Mouse (Mus musculus): ENCODE measurements at regions not wholly inside any gene's neighbourhood (a gene's known extent, or its start where the extent isn't known, plus 50 kb on each side); places are given as distances from the start of the nearest gene placed in this dataset.
"Not testable (repeated sequence)": the region's sequence is repeated elsewhere in the genome, so short reads cannot be mapped to it uniquely, and the experiment has no call there.

- no peak for DNase-seq
Observed at GRCm38 (mm10) chr4:114296380-114296779, 110.1 kb upstream of the Trabd2b start.

- DNase-seq, result not testable (repeated sequence)
Observed at GRCm38 (mm10) chr4:114298517-114298916, 108.0 kb upstream of the Trabd2b start.

- peak; percentile 80 for DNase-seq
Observed at GRCm38 (mm10) chr4:114300390-114301012, 106.0 kb upstream of the Trabd2b start.

- DNase-seq, result peak; percentile 43
Observed at GRCm38 (mm10) chr4:114304654-114305053, 101.9 kb upstream of the Trabd2b start.

- DNase-seq, result peak; percentile 71
Observed at GRCm38 (mm10) chr4:114307491-114307890, 99.0 kb upstream of the Trabd2b start.

GRCm38 (mm10) chr4:114308518-114308917 is 98.0 kb upstream of the Trabd2b start:
- peak; percentile 77 for DNase-seq

- DNase-seq, result peak; percentile 85
Observed at GRCm38 (mm10) chr4:114315051-114315450, 91.5 kb upstream of the Trabd2b start.

GRCm38 (mm10) chr4:114315556-114315955 is 91.0 kb upstream of the Trabd2b start:
- peak; percentile 66 for DNase-seq

- DNase-seq, result peak; percentile 74
Observed at GRCm38 (mm10) chr4:114317076-114317475, 89.4 kb upstream of the Trabd2b start.

- DNase-seq, result no peak
Observed at GRCm38 (mm10) chr4:114320076-114320475, 86.4 kb upstream of the Trabd2b start.

- peak; percentile 42 for DNase-seq
Observed at GRCm38 (mm10) chr4:114321516-114322339, 84.8 kb upstream of the Trabd2b start.

- DNase-seq, result no peak
Observed at GRCm38 (mm10) chr4:114329978-114330377, 76.5 kb upstream of the Trabd2b start.

- peak; percentile 68 for DNase-seq
Observed at GRCm38 (mm10) chr4:114331161-114331560, 75.4 kb upstream of the Trabd2b start.

- no peak for DNase-seq
Observed at GRCm38 (mm10) chr4:114334850-114335249, 71.7 kb upstream of the Trabd2b start.

- DNase-seq, result peak; percentile 66
Observed at GRCm38 (mm10) chr4:114336029-114336746, 70.3 kb upstream of the Trabd2b start.

- DNase-seq, result no peak
Observed at GRCm38 (mm10) chr4:114336747-114337090, 69.8 kb upstream of the Trabd2b start.

- peak; percentile 95 for DNase-seq
Observed at GRCm38 (mm10) chr4:114339793-114340192, 66.7 kb upstream of the Trabd2b start.

- peak; percentile 96 for DNase-seq
Observed at GRCm38 (mm10) chr4:114345154-114345553, 61.4 kb upstream of the Trabd2b start.

- DNase-seq, result peak; percentile 86
Observed at GRCm38 (mm10) chr4:114346068-114346747, 60.3 kb upstream of the Trabd2b start.

GRCm38 (mm10) chr4:114346884-114347283 is 59.6 kb upstream of the Trabd2b start:
- no peak for DNase-seq

- DNase-seq, result no peak
Observed at GRCm38 (mm10) chr4:114349601-114350000, 56.9 kb upstream of the Trabd2b start.

- no peak for DNase-seq
Observed at GRCm38 (mm10) chr4:114351282-114351681, 55.2 kb upstream of the Trabd2b start.

GRCm38 (mm10) chr4:114353058-114353457 is 53.5 kb upstream of the Trabd2b start:
- no peak for DNase-seq
